Mouse (Mus musculus) C2C12 (cell line): ENCODE data around the gene Tenm2.

ENCODE experiments used
- CTCF ChIP-seq: IDR thresholded peaks from one replicate; pipeline ENCODE4 v1.5.1; 2011; ENCODE audit not compliant: control insufficient read depth, insufficient read depth, insufficient read length
- FOSL1 ChIP-seq: IDR thresholded peaks from one replicate; pipeline ENCODE4 v1.8.0; 2011; ENCODE audit warnings: mild to moderate bottlenecking, low read length; ENCODE audit not compliant: poor library complexity, insufficient read depth, severe bottlenecking
- MAX ChIP-seq: IDR thresholded peaks from one replicate; pipeline ENCODE4 v1.6.1; 2011; ENCODE audit warnings: mild to moderate bottlenecking, control low read depth
- MYOD1 ChIP-seq: IDR thresholded peaks from one replicate; pipeline ENCODE4 v1.6.1; 2011; ENCODE audit warnings: low read depth; ENCODE audit not compliant: control insufficient read depth, insufficient read length
- USF1 ChIP-seq: IDR thresholded peaks from one replicate; pipeline ENCODE4 v1.6.1; 2011; ENCODE audit warnings: low read depth, mild to moderate bottlenecking, control low read depth, moderate library complexity

DNA sequence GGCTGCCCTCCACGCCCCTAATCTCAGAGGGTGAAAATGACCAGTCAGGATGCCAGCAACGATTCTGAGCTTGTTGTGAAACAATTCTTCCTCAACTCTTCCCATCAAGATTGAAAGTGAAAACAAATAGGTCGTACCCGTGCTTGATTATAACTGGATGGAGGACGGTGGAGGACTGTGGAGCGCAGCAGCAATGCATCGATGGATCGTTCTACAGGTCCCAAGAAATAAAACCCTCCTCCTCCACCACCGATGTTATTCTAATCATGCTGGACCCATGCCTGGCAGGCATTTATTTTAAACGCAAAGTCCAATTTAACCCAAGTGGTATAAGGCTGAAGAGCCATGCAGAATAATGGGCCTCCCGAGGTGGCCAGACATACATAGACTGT, 991.3 kb downstream of the Tenm2 start:
- no peak for TF ChIP-seq CTCF
- TF ChIP-seq FOSL1 = no peak
- no peak for TF ChIP-seq MYOD1
- TF ChIP-seq USF1 = no peak
- no peak for TF ChIP-seq MAX
